Mouse (Mus musculus): ENCODE data around the gene Dnmt3l.
"Not testable (repeated sequence)": the region's sequence is repeated elsewhere in the genome, so short reads cannot be mapped to it uniquely, and the experiment has no call there.

Dnmt3l gene

GRCm38 (mm10) chr10:78084073-78084472 is 42.3 kb downstream of the Dnmt3l start:
- DNase-seq (ENCODE audit: low spot score) = no peak

- DNase-seq (ENCODE audit: low spot score) = no peak
Observed at GRCm38 (mm10) chr10:78085711-78086110, 44.0 kb downstream of the Dnmt3l start.

- DNase-seq (ENCODE audit: low spot score) = no peak
Observed at GRCm38 (mm10) chr10:78086444-78087061, 44.8 kb downstream of the Dnmt3l start.

- DNase-seq (ENCODE audit: low spot score) = no peak
Observed at GRCm38 (mm10) chr10:78087101-78087511, 45.4 kb downstream of the Dnmt3l start.

GRCm38 (mm10) chr10:78090246-78090645 is 48.5 kb downstream of the Dnmt3l start:
- peak; percentile 69 for DNase-seq (ENCODE audit: low spot score)

GRCm38 (mm10) chr10:78090706-78091491 is 49.2 kb downstream of the Dnmt3l start:
- DNase-seq (ENCODE audit: low spot score) = peak; percentile 29

- peak; percentile 89 for DNase-seq (ENCODE audit: low spot score)
Observed at GRCm38 (mm10) chr10:78091865-78092724, 50.3 kb downstream of the Dnmt3l start.

- peak; percentile 89 for DNase-seq (ENCODE audit: low spot score)
Observed at GRCm38 (mm10) chr10:78092725-78093029, 50.9 kb downstream of the Dnmt3l start.

GRCm38 (mm10) chr10:78095221-78095620 is 53.5 kb downstream of the Dnmt3l start:
- DNase-seq (ENCODE audit: low spot score) = no peak

- DNase-seq (ENCODE audit: low spot score) = no peak
Observed at GRCm38 (mm10) chr10:78095954-78096931, 54.5 kb downstream of the Dnmt3l start.

- DNase-seq (ENCODE audit: low spot score) = not testable (repeated sequence)
Observed at GRCm38 (mm10) chr10:78099860-78100259, 58.1 kb downstream of the Dnmt3l start.

- DNase-seq (ENCODE audit: low spot score) = no peak
Observed at GRCm38 (mm10) chr10:78100989-78101780, 59.4 kb downstream of the Dnmt3l start.

- peak; percentile 46 for DNase-seq (ENCODE audit: low spot score)
Observed at GRCm38 (mm10) chr10:78104555-78105490, 63.1 kb downstream of the Dnmt3l start.

GRCm38 (mm10) chr10:78105548-78105947 is 63.8 kb downstream of the Dnmt3l start:
- DNase-seq (ENCODE audit: low spot score) = no peak

All from MN1 (cell line).